Mouse (Mus musculus): ENCODE results near the gene Znfx1. TPM values are rescaled to one million over a fixed set of nuclear protein-coding genes. Genes with fewer than 3 reads are reported as not detected.

Gene Znfx1
- polyA plus RNA-seq, 1 experiment from 2014 or later, result 9.8 TPM

DNA sequence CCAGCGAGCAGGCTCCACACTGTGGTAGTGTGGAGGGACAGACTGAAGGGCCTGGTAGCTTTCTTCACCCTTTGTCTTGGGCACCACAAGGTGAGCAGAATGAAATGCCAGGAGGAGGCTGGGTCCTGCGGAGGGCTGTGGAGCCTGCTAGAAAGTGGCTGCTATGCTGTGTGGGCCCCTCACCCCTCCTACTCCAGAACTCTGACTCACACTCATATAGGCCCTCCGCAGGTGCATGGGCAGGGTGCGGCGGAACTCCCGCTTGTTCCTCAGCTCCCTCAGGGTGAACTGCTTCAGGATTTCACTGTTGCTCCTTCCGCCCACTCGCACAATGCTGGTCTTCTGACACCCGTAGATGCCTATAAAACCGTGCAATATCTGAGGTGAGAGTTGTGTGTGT, 14.6 kb downstream of the Znfx1 start:
- peaks cover 45% of the 10 kb centered on the region for H3K36me3 ChIP-seq (ENCODE audit: insufficient read depth, low read length)
- no peak overlapping the region for H3K27ac ChIP-seq (ENCODE audit: low read length)
- H3K4me1 ChIP-seq (ENCODE audit: insufficient read depth, low read depth, low read length), result no peaks in the 10 kb centered on the region
- no peak overlapping the region for H3K4me3 ChIP-seq (ENCODE audit: low read depth, low read length)
- no peak for TF ChIP-seq CTCF (IDR thresholded peaks at IDR 0.05)
- no peak for TF ChIP-seq EP300 (IDR thresholded peaks at IDR 0.05)
- WGBS, result 92% methylated on average over 10 of the region's 10 CpGs
- DNase-seq (ENCODE audit: low spot score), result no peak
- no peaks in the 10 kb centered on the region for H3K9me3 ChIP-seq (ENCODE audit: low read length)
- no peak overlapping the region for H3K4me2 ChIP-seq (replicated peaks; ENCODE audit: low read depth, low read length)
- H3K27me3 ChIP-seq (replicated peaks; ENCODE audit: insufficient read depth, low read length), result no peaks in the 10 kb centered on the region
- no peak for ATAC-seq
- no peak overlapping the region for H3K9ac ChIP-seq (replicated peaks; ENCODE audit: low read depth)

DNA sequence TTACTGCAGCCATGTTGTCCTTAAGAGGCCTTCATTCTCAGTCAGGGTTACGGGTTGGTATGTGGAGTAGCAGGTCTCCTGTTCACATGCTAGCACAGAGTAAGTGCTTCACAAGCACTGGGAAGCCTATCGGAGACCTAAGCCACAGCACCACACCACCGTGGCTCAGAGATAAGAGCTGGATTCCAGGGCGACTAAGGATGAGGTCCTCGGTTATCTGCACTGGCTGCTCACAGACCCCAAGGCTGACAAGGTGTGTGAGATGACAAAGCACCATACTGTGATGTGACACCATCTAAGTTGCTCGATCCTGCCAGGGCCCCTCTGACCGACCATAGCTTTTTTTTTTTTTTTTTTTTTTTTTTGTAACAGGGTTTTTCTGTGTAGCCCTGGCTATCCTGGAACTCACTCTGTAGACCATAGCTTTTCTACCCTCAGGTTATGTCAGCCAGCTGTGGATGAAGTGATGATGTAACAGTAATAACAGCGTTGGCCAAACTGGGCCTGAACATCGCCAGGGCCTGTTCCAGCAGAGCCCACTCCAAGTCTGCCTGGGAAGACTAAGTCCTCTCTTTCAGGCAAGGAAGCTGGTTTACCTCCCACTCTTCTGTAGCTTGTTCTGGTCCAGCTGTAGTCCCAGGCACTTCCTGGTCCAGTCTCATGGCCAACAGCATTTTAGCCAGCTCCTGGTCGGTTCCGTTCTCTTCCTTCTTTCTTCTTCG, 19.3 kb downstream of the Znfx1 start:
- no peak overlapping the region for H3K27ac ChIP-seq (ENCODE audit: low read length)
- WGBS, result 80% methylated on average over 12 of the region's 12 CpGs
- no peak for ATAC-seq

DNA sequence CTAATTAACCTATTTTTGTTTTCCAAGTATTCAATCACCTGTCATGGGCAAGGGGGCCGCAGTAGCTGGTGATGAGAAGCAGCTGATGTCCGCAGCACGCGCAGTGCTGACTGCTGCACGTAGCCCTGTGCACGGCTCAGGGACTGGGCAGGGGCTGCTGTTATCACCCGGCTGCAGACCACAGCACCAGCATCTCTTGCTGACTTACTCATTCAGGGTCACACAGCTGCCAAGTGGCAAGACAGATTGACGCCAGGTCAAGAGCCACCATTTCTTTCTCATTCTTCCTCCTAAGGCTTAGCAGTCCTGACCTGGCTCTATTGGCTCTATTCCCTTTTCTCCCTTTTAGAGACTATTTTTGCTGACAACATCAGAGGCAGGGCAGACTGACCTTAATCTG, 23.4 kb downstream of the Znfx1 start:
- no peak overlapping the region for H3K9ac ChIP-seq (replicated peaks; ENCODE audit: low read depth)
- no peak overlapping the region for H3K27ac ChIP-seq (ENCODE audit: low read length)
- TF ChIP-seq EP300 (IDR thresholded peaks at IDR 0.05) (no peak), CTCF (IDR thresholded peaks at IDR 0.05) (no peak)
- no peak overlapping the region for H3K4me3 ChIP-seq (ENCODE audit: low read depth, low read length)
- no peaks in the 10 kb centered on the region for H3K9me3 ChIP-seq (ENCODE audit: low read length)
- H3K4me2 ChIP-seq (replicated peaks; ENCODE audit: low read depth, low read length), result no peak overlapping the region
- 58% methylated on average over 8 of the region's 8 CpGs for WGBS
- no peak for DNase-seq (ENCODE audit: low spot score)
- H3K4me1 ChIP-seq (ENCODE audit: insufficient read depth, low read depth, low read length), result no peaks in the 10 kb centered on the region
- H3K36me3 ChIP-seq (ENCODE audit: insufficient read depth, low read length), result peaks cover 76% of the 10 kb centered on the region
- no peak for ATAC-seq
- no peaks in the 10 kb centered on the region for H3K27me3 ChIP-seq (replicated peaks; ENCODE audit: insufficient read depth, low read length)

More for the DNA sequence above, 19.3 kb downstream of the Znfx1 start:
- H3K36me3 ChIP-seq (ENCODE audit: insufficient read depth, low read length), result peaks cover 77% of the 10 kb centered on the region
- H3K9ac ChIP-seq (replicated peaks; ENCODE audit: low read depth), result no peak overlapping the region
- no peak for DNase-seq (ENCODE audit: low spot score)
- no peaks in the 10 kb centered on the region for H3K9me3 ChIP-seq (ENCODE audit: low read length)
- H3K4me2 ChIP-seq (replicated peaks; ENCODE audit: low read depth, low read length), result no peak overlapping the region
- no peak overlapping the region for H3K4me3 ChIP-seq (ENCODE audit: low read depth, low read length)
- no peak for TF ChIP-seq CTCF (IDR thresholded peaks at IDR 0.05)
- no peak for TF ChIP-seq EP300 (IDR thresholded peaks at IDR 0.05)
- no peaks in the 10 kb centered on the region for H3K4me1 ChIP-seq (ENCODE audit: insufficient read depth, low read depth, low read length)
- no peaks in the 10 kb centered on the region for H3K27me3 ChIP-seq (replicated peaks; ENCODE audit: insufficient read depth, low read length)

DNA sequence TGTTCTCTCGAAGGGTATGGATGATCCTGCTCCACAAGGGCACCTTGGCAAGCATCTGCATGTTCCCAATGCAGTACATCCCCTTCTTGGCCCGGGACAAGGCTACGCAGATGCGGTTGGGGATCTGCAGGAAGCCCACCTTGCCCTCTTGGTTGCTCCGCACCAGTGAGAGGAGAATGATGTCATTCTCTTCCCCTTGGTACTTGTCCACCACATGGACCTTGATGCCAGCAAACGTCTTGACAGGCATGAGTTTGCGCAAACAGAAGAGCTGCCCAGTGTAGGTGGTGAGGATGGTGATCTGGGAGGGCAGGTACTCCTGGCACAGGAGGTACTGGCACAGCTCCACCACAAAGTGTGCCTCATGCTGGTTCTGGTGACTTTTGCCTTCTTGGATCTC, 24.1 kb downstream of the Znfx1 start:
- ATAC-seq, result no peak
- Histone ChIP-seq H3K27ac (ENCODE audit: low read length) (no peak overlapping the region), H3K36me3 (ENCODE audit: insufficient read depth, low read length) (peaks cover 78% of the 10 kb centered on the region), H3K4me1 (ENCODE audit: insufficient read depth, low read depth, low read length) (no peaks in the 10 kb centered on the region), H3K9me3 (ENCODE audit: low read length) (no peaks in the 10 kb centered on the region), H3K9ac (replicated peaks; ENCODE audit: low read depth) (no peak overlapping the region), H3K4me2 (replicated peaks; ENCODE audit: low read depth, low read length) (no peak overlapping the region), H3K27me3 (replicated peaks; ENCODE audit: insufficient read depth, low read length) (no peaks in the 10 kb centered on the region), H3K4me3 (ENCODE audit: low read depth, low read length) (no peak overlapping the region)
- no peak for DNase-seq (ENCODE audit: low spot score)
- 84% methylated on average over 7 of the region's 7 CpGs for WGBS
- TF ChIP-seq EP300 (IDR thresholded peaks at IDR 0.05) (no peak), CTCF (IDR thresholded peaks at IDR 0.05) (no peak)

DNA sequence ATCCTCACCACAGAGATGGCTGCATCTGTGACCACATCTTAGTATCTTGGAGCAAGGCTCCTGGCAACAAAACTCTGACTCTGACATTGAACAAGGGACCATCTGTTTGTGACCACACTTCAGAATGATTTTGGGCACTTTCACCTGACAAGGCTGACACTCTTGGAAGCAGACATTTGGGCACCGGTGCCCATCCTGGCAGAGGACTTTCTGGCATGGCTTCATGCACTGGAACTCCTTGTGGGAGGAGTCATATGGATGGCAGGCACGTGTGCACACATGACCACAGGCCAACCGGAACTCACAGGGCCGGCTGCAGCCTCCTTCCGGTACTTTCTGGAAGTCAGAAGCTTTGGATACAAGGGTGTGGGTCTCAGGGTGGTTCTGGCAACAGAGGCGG, 24.5 kb downstream of the Znfx1 start:
- Histone ChIP-seq H3K27ac (ENCODE audit: low read length) (no peak overlapping the region), H3K27me3 (replicated peaks; ENCODE audit: insufficient read depth, low read length) (no peaks in the 10 kb centered on the region), H3K4me3 (ENCODE audit: low read depth, low read length) (no peak overlapping the region), H3K4me2 (replicated peaks; ENCODE audit: low read depth, low read length) (no peak overlapping the region), H3K4me1 (ENCODE audit: insufficient read depth, low read depth, low read length) (no peaks in the 10 kb centered on the region), H3K9ac (replicated peaks; ENCODE audit: low read depth) (no peak overlapping the region), H3K36me3 (ENCODE audit: insufficient read depth, low read length) (peaks cover 79% of the 10 kb centered on the region), H3K9me3 (ENCODE audit: low read length) (no peaks in the 10 kb centered on the region)
- TF ChIP-seq EP300 (IDR thresholded peaks at IDR 0.05) (no peak), CTCF (IDR thresholded peaks at IDR 0.05) (no peak)
- DNase-seq (ENCODE audit: low spot score) (no peak), ATAC-seq (no peak)
- WGBS, result 86% methylated on average over 6 of the region's 6 CpGs

DNA sequence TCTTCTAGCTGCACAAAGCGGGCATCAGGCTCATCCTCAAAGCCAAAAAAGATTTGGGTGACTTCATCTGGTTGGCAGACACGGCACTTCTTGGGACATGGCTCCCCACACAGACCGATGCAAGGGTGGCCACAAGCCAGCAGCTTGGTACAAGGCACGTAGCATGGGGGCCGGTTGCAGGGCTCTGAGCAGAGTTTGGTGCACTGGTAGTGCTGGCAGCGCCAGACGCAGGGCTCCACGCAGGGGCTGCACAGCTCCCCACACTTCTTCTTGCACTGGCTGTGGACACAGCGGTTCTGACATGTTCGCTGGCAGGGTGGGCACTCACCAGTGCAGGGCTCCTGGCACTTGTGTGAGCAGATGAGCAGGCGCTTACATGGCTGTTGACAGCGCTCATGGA, 25.1 kb downstream of the Znfx1 start:
- H3K9me3 ChIP-seq (ENCODE audit: low read length), result no peaks in the 10 kb centered on the region
- TF ChIP-seq EP300 (IDR thresholded peaks at IDR 0.05) (no peak), CTCF (IDR thresholded peaks at IDR 0.05) (no peak)
- 94% methylated on average over 12 of the region's 12 CpGs for WGBS
- ATAC-seq, result no peak
- H3K27me3 ChIP-seq (replicated peaks; ENCODE audit: insufficient read depth, low read length), result no peaks in the 10 kb centered on the region
- no peak overlapping the region for H3K9ac ChIP-seq (replicated peaks; ENCODE audit: low read depth)
- H3K4me1 ChIP-seq (ENCODE audit: insufficient read depth, low read depth, low read length), result no peaks in the 10 kb centered on the region
- H3K4me2 ChIP-seq (replicated peaks; ENCODE audit: low read depth, low read length), result no peak overlapping the region
- no peak overlapping the region for H3K4me3 ChIP-seq (ENCODE audit: low read depth, low read length)
- no peak for DNase-seq (ENCODE audit: low spot score)
- H3K36me3 ChIP-seq (ENCODE audit: insufficient read depth, low read length), result peaks cover 75% of the 10 kb centered on the region
- H3K27ac ChIP-seq (ENCODE audit: low read length), result no peak overlapping the region
